Mouse (Mus musculus): ENCODE measurements around the gene Ndufb3.
"Not testable (repeated sequence)": the region's sequence is repeated elsewhere in the genome, so short reads cannot be mapped to it uniquely, and the experiment has no call there.

The Ndufb3 gene

GRCm38 (mm10) chr1:58617978-58618668 lies 31.9 kb downstream of the Ndufb3 start:
- no peak for DNase-seq (ENCODE audit: low spot score)

- DNase-seq (ENCODE audit: low spot score) = no peak
Observed at GRCm38 (mm10) chr1:58618766-58619165, 32.6 kb downstream of the Ndufb3 start.

- no peak for DNase-seq (ENCODE audit: low spot score)
Observed at GRCm38 (mm10) chr1:58621251-58621650, 35.1 kb downstream of the Ndufb3 start.

- no peak for DNase-seq (ENCODE audit: low spot score)
Observed at GRCm38 (mm10) chr1:58621996-58622748, 36.0 kb downstream of the Ndufb3 start.

GRCm38 (mm10) chr1:58628847-58629246 lies 42.7 kb downstream of the Ndufb3 start:
- not testable (repeated sequence) for DNase-seq (ENCODE audit: low spot score)
